In the genomic region with DNA sequence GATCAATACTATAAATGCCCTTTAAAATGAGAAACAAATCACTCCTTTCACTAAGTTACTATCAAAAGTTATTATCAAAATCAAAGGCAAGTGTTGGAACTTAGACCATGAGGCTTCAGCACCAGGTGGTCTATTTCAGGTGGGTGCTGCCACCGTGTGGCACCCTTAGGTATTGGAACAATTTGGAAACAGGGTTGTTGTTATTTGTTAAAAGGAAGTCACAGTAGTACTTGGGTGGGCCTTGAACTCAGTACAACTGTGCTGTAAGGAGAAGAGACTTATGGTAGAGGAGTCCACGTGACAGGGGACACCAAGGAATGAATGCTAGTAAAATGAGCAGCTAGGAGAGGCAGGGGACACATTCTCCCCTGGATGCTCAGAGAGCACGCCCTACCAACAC, we compare ENCODE assay signal across 8 mouse cellular contexts.
A peak's percentile ranks its signal among the peaks of the same experiment; 100 is the strongest.
DNase-seq lines count a peak whose midpoint lies in the region; ATAC-seq and TF ChIP-seq lines count a peak whose summit lies in the region.

No protein-coding gene starts in this region.

- no peak overlapping the region for H3K4me2 ChIP-seq in hindbrain, embryonic 14.5 days (replicated peaks)
- no peak overlapping the region for H3K4me2 ChIP-seq in liver, postnatal 0 days (ENCODE audit: low read depth, low read length)

- no peaks in the 10 kb centered on the region for H3K4me1 ChIP-seq in hindbrain, embryonic 14.5 days (replicated peaks; ENCODE audit: control insufficient read depth, insufficient read depth, low read length)
- no peaks in the 10 kb centered on the region for H3K4me1 ChIP-seq in liver, postnatal 0 days (ENCODE audit: insufficient read depth)

- ATAC-seq in hindbrain, embryonic 14.5 days (ENCODE audit: low FRiP score) = no peak
- ATAC-seq in liver, postnatal 0 days = no peak

- H3K36me3 ChIP-seq in hindbrain, embryonic 14.5 days (replicated peaks; ENCODE audit: control insufficient read depth, insufficient read depth) = peaks cover 12% of the 10 kb centered on the region; the same call in 1 of the 2 replicates
- H3K36me3 ChIP-seq in liver, postnatal 0 days (replicated peaks; ENCODE audit: insufficient read depth, low read length) = no peaks in the 10 kb centered on the region; the same call in 1 of the 2 replicates

- no peak overlapping the region for H3K27ac ChIP-seq in hindbrain, embryonic 14.5 days
- H3K27ac ChIP-seq in liver, postnatal 0 days (ENCODE audit: low read depth) = no peak overlapping the region

- whole genome bisulfite sequencing in hindbrain, embryonic 14.5 days = 44% methylated on average over 3 of the region's 3 CpGs
- WGBS in liver, postnatal 0 days (ENCODE audit: insufficient replicate concordance) = 35% methylated on average over 3 of the region's 3 CpGs

- no peak for TF ChIP-seq EP300 in liver, postnatal 0 days (IDR thresholded peaks at IDR 0.05; ENCODE audit: low read depth)

- H3K4me3 ChIP-seq in hindbrain, embryonic 14.5 days (replicated peaks; ENCODE audit: low read length) = no peak overlapping the region
- H3K4me3 ChIP-seq in liver, postnatal 0 days (ENCODE audit: low read depth, low read length) = no peak overlapping the region

- H3K9me3 ChIP-seq in hindbrain, embryonic 14.5 days (ENCODE audit: control insufficient read depth, low read length) = no peaks in the 10 kb centered on the region
- no peaks in the 10 kb centered on the region for H3K9me3 ChIP-seq in liver, postnatal 0 days (ENCODE audit: low read length)

- H3K27me3 ChIP-seq in hindbrain, embryonic 14.5 days (ENCODE audit: control insufficient read depth, insufficient read depth, low read length) = no peaks in the 10 kb centered on the region
- H3K27me3 ChIP-seq in liver, postnatal 0 days (ENCODE audit: insufficient read depth, low read length) = no peaks in the 10 kb centered on the region

- H3K9ac ChIP-seq in hindbrain, embryonic 14.5 days = no peak overlapping the region
- H3K9ac ChIP-seq in liver, postnatal 0 days (replicated peaks) = no peak overlapping the region

- peak; percentile 27 for DNase-seq in gastrocnemius, adult 18-20 months (ENCODE audit: low spot score)
- no peak for DNase-seq in gastrocnemius, postnatal 4 days (ENCODE audit: low spot score in 2 of 2)
- DNase-seq in urinary bladder, postnatal 36 days (ENCODE audit: low spot score in 2 of 2) = peak; percentile 27
- no peak for DNase-seq in urinary bladder, postnatal 10 days (ENCODE audit: low spot score)
- peak; percentile 49 to 59 for DNase-seq in cerebellum, postnatal 36 days
- peak; percentile 76 for DNase-seq in hindbrain, embryonic 14.5 days (ENCODE audit: low spot score)
- DNase-seq in liver, postnatal 0 days = peak; percentile 62
- peak; percentile 76 for DNase-seq in retina, embryonic 14.5 days (ENCODE audit: low spot score)

- TF ChIP-seq CTCF in liver, postnatal 0 days (IDR thresholded peaks at IDR 0.05; ENCODE audit: low read depth) = peak; percentile 78

Comparison
In these comparisons a context has a peak if more than half of its experiments do, and no peak if none do; other contexts are left out.
1. DNase-seq: peak in gastrocnemius, adult 18-20 months (single experiment), urinary bladder, postnatal 36 days (2 of 2), cerebellum, postnatal 36 days (2 of 2), hindbrain, embryonic 14.5 days (single experiment), liver, postnatal 0 days (single experiment) and retina, embryonic 14.5 days (single experiment); none in gastrocnemius, postnatal 4 days (0 of 2) and urinary bladder, postnatal 10 days (single experiment).